Mouse (Mus musculus) liver, embryonic 13.5 days (tissue): ENCODE measurements around the gene Wrap53. TPM values are rescaled to one million over a fixed set of nuclear protein-coding genes. Genes with fewer than 3 reads are reported as not detected.
A peak's percentile ranks its signal among the peaks of the same experiment; 100 is the strongest.
"Not testable (repeated sequence)": the region's sequence is repeated elsewhere in the genome, so short reads cannot be mapped to it uniquely, and the experiment has no call there.

Experiments used
- ATAC-seq: fragments of 200-750 bp; cut with Nextera tagmentation; 2 replicates; pipeline ENCODE4 v1.8.0; 2017; ENCODE audit warnings: low read depth, mild to moderate bottlenecking, moderate number of reproducible peaks, moderate library complexity
- DNase-seq: peaks from one replicate; pipeline ENCODE4 v3.0.0; 2022
- H3K27ac ChIP-seq: fragments of 300-500 bp; sonication (generic); 2 replicates; pipeline ENCODE4 v1.5.1; 2015; ENCODE audit warnings: moderate library complexity, mild to moderate bottlenecking, inconsistent platforms
- H3K27me3 ChIP-seq: fragments of 300-500 bp; sonication (generic); 2 replicates; pipeline ENCODE4 v1.6.1; 2015; ENCODE audit warnings: mild to moderate bottlenecking, inconsistent platforms
- H3K36me3 ChIP-seq: fragments of 300-500 bp; sonication (generic); 2 replicates; pipeline ENCODE4 v1.6.1; 2015; ENCODE audit warnings: mild to moderate bottlenecking, inconsistent platforms
- H3K4me1 ChIP-seq: fragments of 300-500 bp; sonication (generic); replicated peaks from 2 replicates; pipeline ENCODE4 v1.6.1; 2015; ENCODE audit warnings: inconsistent platforms
- H3K4me2 ChIP-seq: fragments of 300-500 bp; sonication (generic); 2 replicates; pipeline ENCODE4 v1.6.1; 2015; ENCODE audit warnings: inconsistent platforms, mild to moderate bottlenecking, moderate library complexity
- H3K4me3 ChIP-seq: fragments of 300-500 bp; sonication (generic); replicated peaks from 2 replicates; pipeline ENCODE4 v1.5.1; 2015; ENCODE audit warnings: mild to moderate bottlenecking, inconsistent platforms
- H3K9ac ChIP-seq: fragments of 300-500 bp; sonication (generic); 2 replicates; pipeline ENCODE4 v1.6.1; 2015; ENCODE audit warnings: mild to moderate bottlenecking, inconsistent platforms
- H3K9me3 ChIP-seq: fragments of 300-500 bp; sonication (generic); replicated peaks from 2 replicates; pipeline ENCODE4 v1.6.1; 2016; ENCODE audit warnings: inconsistent platforms
- WGBS: fragments of 180-500 bp; shearing (Covaris S2); methylation state at CpG from one replicate; pipeline ENCODE4 v1.1.7; 2015; ENCODE audit not compliant: insufficient replicate concordance; 5-methylcytosine and 5-hydroxymethylcytosine counted together
- polyA plus RNA-seq: library from polyadenylated mRNA; unstranded; fragments of >200 nt; fragmentation: Nextera tagmentation; extraction: Ambion mirVana; gene quantifications from 2 replicates; pipeline ENCODE4 v1.2.1, GENCODE M21; 2015

Wrap53 gene
- polyA plus RNA-seq, 1 experiment from 2014 or later = 23.1 TPM

DNA sequence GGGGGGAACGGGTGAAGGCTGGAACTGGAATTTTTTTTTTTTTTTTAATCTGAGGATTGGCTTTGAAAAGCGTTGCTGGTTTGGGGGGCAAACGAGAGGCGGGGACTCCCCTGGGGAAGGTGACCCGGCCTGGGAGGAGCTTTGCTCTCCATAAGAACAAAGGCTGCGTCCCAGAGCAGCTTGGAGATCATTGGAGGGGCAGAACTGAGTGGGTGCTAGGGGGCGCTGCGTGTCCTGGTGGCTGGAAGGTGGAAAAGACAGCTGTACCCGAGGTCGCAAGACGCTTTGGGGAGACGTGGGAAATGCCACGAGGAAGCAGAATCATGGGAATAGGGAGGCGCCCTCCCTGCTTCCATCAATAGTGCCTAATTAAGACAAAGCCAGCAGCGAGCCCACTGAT, 33.0 kb downstream of the Wrap53 start:
- Histone ChIP-seq H3K9ac (peak overlapping the region; percentile 63), H3K27ac (no peak overlapping the region), H3K27me3 (peaks cover 56% of the 10 kb centered on the region), H3K4me2 (peak overlapping the region; percentile 86), H3K36me3 (no peaks in the 10 kb centered on the region), H3K9me3 (no peaks in the 10 kb centered on the region), H3K4me3 (peak overlapping the region; percentile 57), H3K4me1 (peaks cover 19% of the 10 kb centered on the region)
- ATAC-seq = no peak
- peak; percentile 29 for DNase-seq
- WGBS = 3% methylated on average over 15 of the region's 15 CpGs

- H3K36me3 ChIP-seq = no peaks in the 10 kb centered on the region
- peaks cover 19% of the 10 kb centered on the region for H3K4me1 ChIP-seq
- peak overlapping the region; percentile 63 for H3K9ac ChIP-seq
- H3K27me3 ChIP-seq = peaks cover 56% of the 10 kb centered on the region
- no peaks in the 10 kb centered on the region for H3K9me3 ChIP-seq
- no peak overlapping the region for H3K27ac ChIP-seq
- ATAC-seq (0 out of 2 replicates have a peak, but pooled peaks have one; percentile 43), DNase-seq (peak; percentile 36)
- peak overlapping the region; percentile 86 for H3K4me2 ChIP-seq
- H3K4me3 ChIP-seq = peak overlapping the region; percentile 57
- under 1% methylated on average over 44 of the region's 44 CpGs for WGBS
Observed at GRCm38 (mm10) chr11:69546423-69547053, 33.5 kb downstream of the Wrap53 start.

GRCm38 (mm10) chr11:69545957-69546356, 34.1 kb downstream of the Wrap53 start:
- peak overlapping the region; percentile 63; the same call in 1 of the 2 replicates for H3K9ac ChIP-seq
- ATAC-seq = no peak

DNA sequence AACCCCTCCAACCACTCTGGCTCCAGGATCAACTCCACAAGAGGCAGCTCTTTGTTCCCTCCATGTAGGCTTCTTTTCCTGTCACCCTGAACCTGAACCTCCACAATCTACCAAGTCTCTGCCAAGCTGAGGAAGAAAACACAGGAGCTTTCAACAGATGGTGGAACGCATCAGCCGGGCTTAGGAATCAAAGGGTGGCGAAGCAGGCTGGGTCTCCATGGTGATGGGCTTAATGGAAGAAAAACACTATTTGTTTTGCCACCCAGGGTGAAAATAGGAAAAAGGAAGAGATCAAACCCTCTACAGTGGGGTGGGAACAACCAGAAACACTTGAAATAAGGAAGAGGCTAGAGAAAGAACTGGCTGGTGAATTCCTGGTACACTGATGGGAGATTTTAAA, 36.5 kb downstream of the Wrap53 start:
- ATAC-seq (no peak), DNase-seq (no peak)
- Histone ChIP-seq H3K36me3 (no peaks in the 10 kb centered on the region), H3K9me3 (no peaks in the 10 kb centered on the region), H3K4me3 (no peak overlapping the region), H3K4me2 (no peak overlapping the region), H3K4me1 (peaks cover 19% of the 10 kb centered on the region), H3K27ac (no peak overlapping the region), H3K9ac (no peak overlapping the region), H3K27me3 (peaks cover 43% of the 10 kb centered on the region)
- WGBS = 72% methylated on average over 3 of the region's 3 CpGs

More at GRCm38 (mm10) chr11:69545957-69546356, 34.1 kb downstream of the Wrap53 start:
- no peak for DNase-seq
- 28% methylated on average over 7 of the region's 7 CpGs for whole genome bisulfite sequencing
- Histone ChIP-seq H3K4me3 (peak overlapping the region; percentile 57), H3K27ac (no peak overlapping the region), H3K9me3 (no peaks in the 10 kb centered on the region), H3K27me3 (peaks cover 56% of the 10 kb centered on the region), H3K4me1 (peaks cover 19% of the 10 kb centered on the region), H3K36me3 (no peaks in the 10 kb centered on the region), H3K4me2 (peak overlapping the region; percentile 86)

DNA sequence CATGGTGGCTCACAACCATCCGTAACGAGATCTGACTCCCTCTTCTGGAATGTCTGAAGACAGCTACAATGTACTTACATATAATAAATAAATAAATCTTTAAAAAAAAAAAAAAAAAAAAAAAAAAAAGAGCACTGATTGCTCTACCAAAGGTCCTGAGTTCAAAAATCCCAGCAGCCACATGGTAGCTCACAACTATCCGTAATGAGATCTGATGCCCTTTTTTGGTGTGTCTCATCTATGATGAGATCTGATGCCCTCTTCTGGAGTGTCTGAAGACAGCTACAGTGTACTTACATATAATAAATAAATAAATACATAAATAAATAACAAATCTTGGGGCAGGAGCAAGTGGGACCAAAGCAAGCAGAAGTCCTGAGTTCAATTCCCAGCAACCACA, 38.3 kb downstream of the Wrap53 start:
- H3K36me3 ChIP-seq, H3K4me2 ChIP-seq, H3K9me3 ChIP-seq, DNase-seq, H3K27ac ChIP-seq, H3K4me3 ChIP-seq, ATAC-seq, H3K9ac ChIP-seq: not testable (repeated sequence)
- Histone ChIP-seq H3K27me3 (peaks cover 24% of the 10 kb centered on the region), H3K4me1 (peaks cover 14% of the 10 kb centered on the region)
- WGBS = 44% methylated on average over 1 of the region's 3 CpGs

- WGBS = 69% methylated on average over 2 of the region's 2 CpGs
- 0 out of 2 replicates have a peak, but pooled peaks cover 4% of the 10 kb centered on the region for H3K4me1 ChIP-seq
- DNase-seq (no peak), ATAC-seq (no peak)
- H3K9ac ChIP-seq = no peak overlapping the region
- H3K4me2 ChIP-seq = no peak overlapping the region
- peaks cover 14% of the 10 kb centered on the region for H3K27me3 ChIP-seq
- H3K27ac ChIP-seq = no peak overlapping the region
- no peaks in the 10 kb centered on the region for H3K36me3 ChIP-seq
- H3K4me3 ChIP-seq = no peak overlapping the region
- H3K9me3 ChIP-seq = no peaks in the 10 kb centered on the region
Observed at GRCm38 (mm10) chr11:69540700-69541099, 39.4 kb downstream of the Wrap53 start.

GRCm38 (mm10) chr11:69534990-69535389, 45.1 kb downstream of the Wrap53 start:
- 0 out of 2 replicates have a peak, but pooled peaks cover 4% of the 10 kb centered on the region for H3K4me1 ChIP-seq
- ATAC-seq (no peak), DNase-seq (no peak)
- peaks cover 5% of the 10 kb centered on the region; the same call in 1 of the 2 replicates for H3K27me3 ChIP-seq
- H3K9ac ChIP-seq = no peak overlapping the region
- H3K4me3 ChIP-seq = no peak overlapping the region
- H3K36me3 ChIP-seq = no peaks in the 10 kb centered on the region
- H3K4me2 ChIP-seq = no peak overlapping the region
- H3K27ac ChIP-seq = no peak overlapping the region
- 37% methylated on average over 1 of the region's 1 CpGs for WGBS
- H3K9me3 ChIP-seq = no peaks in the 10 kb centered on the region

- H3K4me2 ChIP-seq = no peak overlapping the region
- 0 out of 2 replicates have a peak, but pooled peaks cover under 1% of the 10 kb centered on the region for H3K4me1 ChIP-seq
- H3K9ac ChIP-seq = no peak overlapping the region
- H3K4me3 ChIP-seq = no peak overlapping the region
- 71% methylated on average over 7 of the region's 7 CpGs for WGBS
- no peak overlapping the region for H3K27ac ChIP-seq
- ATAC-seq (no peak), DNase-seq (no peak)
- no peaks in the 10 kb centered on the region for H3K36me3 ChIP-seq
- H3K9me3 ChIP-seq = no peaks in the 10 kb centered on the region
- H3K27me3 ChIP-seq = peaks cover 22% of the 10 kb centered on the region
Observed at GRCm38 (mm10) chr11:69532480-69533150, 47.4 kb downstream of the Wrap53 start.

- H3K27ac ChIP-seq, H3K9me3 ChIP-seq, H3K4me3 ChIP-seq, H3K9ac ChIP-seq, H3K4me1 ChIP-seq, H3K36me3 ChIP-seq, DNase-seq, ATAC-seq, H3K4me2 ChIP-seq: not testable (repeated sequence)
- peaks cover 40% of the 10 kb centered on the region for H3K27me3 ChIP-seq
- WGBS = 67% methylated on average over 6 of the region's 6 CpGs
Observed at GRCm38 (mm10) chr11:69530755-69531154, 49.3 kb downstream of the Wrap53 start.

DNA sequence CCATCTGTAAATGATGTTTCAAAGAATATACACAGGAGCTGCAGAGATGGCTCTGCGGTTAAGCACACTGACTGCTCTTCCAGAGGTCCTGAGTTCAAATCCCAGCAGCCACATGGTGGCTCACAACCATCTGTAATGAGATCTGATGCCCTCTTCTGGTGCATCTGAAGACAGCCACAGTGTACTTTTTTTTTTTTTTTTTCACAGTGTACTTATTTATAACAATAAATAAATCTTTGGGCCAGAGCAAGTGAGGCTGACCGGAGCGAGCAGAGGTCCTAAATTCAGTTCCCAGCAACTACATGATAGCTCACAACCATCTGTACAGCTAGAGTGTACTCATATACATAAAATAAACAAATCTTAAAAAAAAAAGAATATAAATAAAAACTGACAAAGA, 49.8 kb downstream of the Wrap53 start:
- not testable (repeated sequence) for DNase-seq, ATAC-seq, H3K9ac ChIP-seq

DNA sequence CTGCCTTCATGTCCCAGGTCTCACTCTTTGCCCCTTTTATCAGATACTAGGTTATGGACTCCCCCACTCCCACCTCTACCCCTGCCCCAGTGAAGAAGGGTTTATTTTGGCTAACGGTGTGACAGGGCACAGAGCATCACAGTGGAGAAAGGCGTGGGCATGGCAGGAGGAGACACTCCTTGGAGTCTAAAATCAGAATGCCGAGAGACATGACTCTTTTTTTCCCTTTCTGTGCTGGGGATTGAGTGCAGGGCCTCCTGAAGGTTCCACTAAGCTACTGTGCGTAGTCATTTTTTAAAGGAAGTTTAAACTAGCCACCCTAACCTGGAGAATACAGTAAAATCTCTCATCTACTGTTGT, 52.0 kb downstream of the Wrap53 start:
- Histone ChIP-seq H3K27me3 (peaks cover 40% of the 10 kb centered on the region), H3K4me1 (0 out of 2 replicates have a peak, but pooled peaks cover 2% of the 10 kb centered on the region), H3K9ac (no peak overlapping the region), H3K4me3 (no peak overlapping the region), H3K27ac (no peak overlapping the region), H3K4me2 (no peak overlapping the region), H3K9me3 (no peaks in the 10 kb centered on the region), H3K36me3 (no peaks in the 10 kb centered on the region)
- 69% methylated on average over 4 of the region's 4 CpGs for WGBS
- ATAC-seq (no peak), DNase-seq (no peak)

More for the DNA sequence above, 49.8 kb downstream of the Wrap53 start:
- not testable (repeated sequence) for H3K27ac ChIP-seq, H3K36me3 ChIP-seq, H3K4me3 ChIP-seq, H3K4me2 ChIP-seq, H3K9me3 ChIP-seq, H3K4me1 ChIP-seq
- peaks cover 40% of the 10 kb centered on the region for H3K27me3 ChIP-seq
- 88% methylated on average over 3 of the region's 3 CpGs for WGBS
